Mouse (Mus musculus) limb, embryonic 15.5 days (tissue): ENCODE measurements around the gene Tlr5. TPM values are rescaled to one million over a fixed set of nuclear protein-coding genes. Genes with fewer than 3 reads are reported as not detected.

Experiments
- ATAC-seq: fragments of 200-750 bp; cut with Nextera tagmentation; 2 replicates; pipeline ENCODE4 v1.8.0; 2017; ENCODE audit warnings: low read depth, moderate TSS enrichment; ENCODE audit not compliant: insufficient number of reproducible peaks, low FRiP score, low TSS enrichment
- H3K27ac ChIP-seq: fragments of 300-500 bp; sonication (generic); 2 replicates; pipeline ENCODE4 v1.5.1; 2015; ENCODE audit warnings: moderate library complexity, mild to moderate bottlenecking, inconsistent platforms
- H3K27me3 ChIP-seq: fragments of 300-500 bp; sonication (generic); 2 replicates; pipeline ENCODE4 v1.6.1; 2015; ENCODE audit warnings: inconsistent platforms
- H3K36me3 ChIP-seq: fragments of 300-500 bp; sonication (generic); 2 replicates; pipeline ENCODE4 v1.6.1; 2015; ENCODE audit warnings: inconsistent platforms
- H3K4me1 ChIP-seq: fragments of 300-500 bp; sonication (generic); 2 replicates; pipeline ENCODE4 v1.6.1; 2015; ENCODE audit warnings: inconsistent platforms
- H3K4me2 ChIP-seq: fragments of 300-500 bp; sonication (generic); 2 replicates; pipeline ENCODE4 v1.6.1; 2015; ENCODE audit warnings: mild to moderate bottlenecking, inconsistent platforms
- H3K4me3 ChIP-seq: fragments of 300-500 bp; sonication (generic); 2 replicates; pipeline ENCODE4 v1.5.1; 2015; ENCODE audit warnings: mild to moderate bottlenecking, inconsistent platforms
- H3K9ac ChIP-seq: fragments of 300-500 bp; sonication (generic); 2 replicates; pipeline ENCODE4 v1.6.1; 2015; ENCODE audit warnings: inconsistent platforms
- H3K9me3 ChIP-seq: fragments of 300-500 bp; sonication (generic); 2 replicates; pipeline ENCODE4 v1.6.1; 2016; ENCODE audit warnings: inconsistent platforms
- WGBS: fragments of 180-500 bp; shearing (Covaris S2); methylation state at CpG from one replicate; pipeline ENCODE4 v1.1.7; 2015; 5-methylcytosine and 5-hydroxymethylcytosine counted together
- polyA plus RNA-seq: library from polyadenylated mRNA; unstranded; fragments of >200 nt; fragmentation: Nextera tagmentation; extraction: Ambion mirVana; gene quantifications from 2 replicates; pipeline ENCODE4 v1.2.1, GENCODE M21; 2015

Gene Tlr5
- polyA plus RNA-seq, 1 experiment from 2014 or later: 2.1 TPM

DNA sequence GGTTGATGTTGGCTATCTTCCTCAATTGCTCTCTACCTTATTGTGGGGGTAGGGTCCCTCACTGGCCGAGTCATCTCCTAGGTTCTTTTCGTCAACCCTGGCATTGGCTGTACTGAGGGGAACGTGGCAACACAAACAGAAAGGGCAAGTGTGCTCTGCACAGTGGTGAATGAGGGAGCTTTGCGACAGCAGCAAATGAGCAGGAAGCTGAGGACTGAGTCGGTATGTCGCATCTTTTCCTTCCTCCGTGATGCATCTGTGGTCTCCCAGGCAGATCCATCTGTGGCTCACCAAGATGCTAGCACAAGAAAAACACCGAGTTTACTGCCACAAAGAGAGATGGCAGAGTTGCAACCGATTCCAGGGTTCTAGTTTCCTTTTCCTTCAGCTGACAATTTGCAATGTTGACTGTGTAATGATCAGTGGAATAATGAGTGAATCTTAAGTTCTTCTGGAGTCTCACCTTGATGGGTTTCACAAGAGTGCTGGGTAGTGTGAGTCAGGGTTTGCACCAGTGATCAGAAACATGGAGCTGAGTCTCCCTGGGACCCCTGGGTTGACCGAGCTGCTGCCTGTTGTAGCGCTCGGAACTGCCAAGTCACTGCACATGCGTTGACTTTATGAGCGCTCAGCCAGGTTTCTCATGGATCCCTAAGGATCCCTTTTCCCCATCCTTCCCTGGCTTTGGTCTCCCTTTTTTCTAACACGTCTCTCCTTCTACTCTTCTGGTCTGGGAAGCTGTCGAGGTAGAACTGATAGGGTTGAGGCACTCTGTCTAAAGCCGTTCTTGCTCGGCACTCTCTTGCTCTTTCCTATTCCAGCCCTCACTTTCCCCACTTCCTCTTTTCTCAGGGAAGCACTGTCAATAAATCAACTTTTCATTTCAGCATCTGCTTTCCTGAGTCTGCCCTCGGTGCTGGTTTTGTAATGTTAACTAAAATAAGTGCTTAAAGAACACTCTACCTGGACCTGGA lies 26.4 kb upstream of the Tlr5 start:
- Histone ChIP-seq H3K27me3 (no peaks in the 10 kb centered on the region), H3K27ac (no peak overlapping the region), H3K4me1 (no peaks in the 10 kb centered on the region), H3K4me2 (no peak overlapping the region), H3K36me3 (no peaks in the 10 kb centered on the region), H3K4me3 (no peak overlapping the region), H3K9ac (no peak overlapping the region), H3K9me3 (no peaks in the 10 kb centered on the region)
- ATAC-seq: no peak
- WGBS: 69% methylated on average over 19 of the region's 19 CpGs

DNA sequence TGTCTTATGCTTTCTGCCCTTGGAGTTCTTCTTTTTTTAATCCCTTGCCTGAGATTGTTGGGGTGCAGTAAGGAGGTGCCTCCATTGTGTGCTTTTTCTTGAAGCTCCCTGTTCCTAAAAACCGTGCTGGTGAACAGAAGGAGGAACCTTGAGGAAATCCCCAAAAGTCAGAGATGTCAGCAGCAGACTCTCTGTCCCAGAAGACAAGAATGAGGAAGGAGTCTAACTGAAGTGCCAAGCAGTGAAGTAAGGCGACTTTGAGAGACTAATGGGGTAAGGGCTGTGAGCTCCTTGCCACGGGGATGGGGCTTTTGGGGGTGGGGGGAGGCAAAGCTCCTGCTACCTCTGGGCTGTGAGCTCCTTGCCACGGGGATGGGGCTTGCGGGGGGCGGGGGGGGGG lies 19.1 kb upstream of the Tlr5 start:
- Histone ChIP-seq H3K36me3 (no peaks in the 10 kb centered on the region), H3K9ac (no peak overlapping the region), H3K27me3 (no peaks in the 10 kb centered on the region), H3K9me3 (no peaks in the 10 kb centered on the region), H3K27ac (no peak overlapping the region), H3K4me2 (no peak overlapping the region), H3K4me1 (no peaks in the 10 kb centered on the region; the same call in 1 of the 2 replicates), H3K4me3 (no peak overlapping the region)
- no peak for ATAC-seq
- WGBS: 34% methylated on average over 6 of the region's 6 CpGs

DNA sequence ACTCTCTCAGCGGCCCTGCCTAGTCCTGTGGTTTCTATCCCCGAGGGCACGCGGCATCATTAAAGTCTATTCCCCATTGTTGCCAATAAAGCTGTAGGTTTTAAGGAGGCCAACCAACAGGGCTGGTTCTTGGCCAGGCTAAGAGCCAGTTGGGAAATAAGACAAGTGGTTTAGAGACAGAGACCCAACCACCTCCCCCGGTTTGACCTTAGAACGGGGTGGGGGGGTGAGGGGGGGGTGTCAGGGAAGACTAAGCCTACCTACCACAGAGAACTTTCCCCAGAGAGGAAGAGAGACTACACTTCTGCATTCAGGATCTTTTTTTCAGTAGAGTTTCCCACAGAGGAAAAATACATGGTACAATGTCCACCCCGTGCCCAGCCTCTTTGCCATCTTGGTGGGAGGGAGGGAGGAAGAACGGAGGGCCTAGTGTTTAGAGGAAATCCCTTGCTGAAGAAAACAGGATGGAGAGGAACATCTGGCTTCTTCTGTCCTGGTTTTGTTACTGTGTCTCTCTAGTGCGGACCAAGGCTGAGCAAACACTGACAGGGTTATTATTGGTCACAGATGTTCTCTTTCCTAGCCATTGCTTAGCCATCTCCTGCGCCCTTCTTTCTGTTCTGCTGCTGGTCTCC lies 17.0 kb upstream of the Tlr5 start:
- no peaks in the 10 kb centered on the region for H3K27me3 ChIP-seq
- no peaks in the 10 kb centered on the region for H3K36me3 ChIP-seq
- no peaks in the 10 kb centered on the region for H3K9me3 ChIP-seq
- H3K4me2 ChIP-seq: no peak overlapping the region
- 42% methylated on average over 10 of the region's 10 CpGs for WGBS
- H3K27ac ChIP-seq: no peak overlapping the region
- H3K9ac ChIP-seq: no peak overlapping the region
- no peaks in the 10 kb centered on the region; the same call in 1 of the 2 replicates for H3K4me1 ChIP-seq
- no peak for ATAC-seq
- no peak overlapping the region for H3K4me3 ChIP-seq

DNA sequence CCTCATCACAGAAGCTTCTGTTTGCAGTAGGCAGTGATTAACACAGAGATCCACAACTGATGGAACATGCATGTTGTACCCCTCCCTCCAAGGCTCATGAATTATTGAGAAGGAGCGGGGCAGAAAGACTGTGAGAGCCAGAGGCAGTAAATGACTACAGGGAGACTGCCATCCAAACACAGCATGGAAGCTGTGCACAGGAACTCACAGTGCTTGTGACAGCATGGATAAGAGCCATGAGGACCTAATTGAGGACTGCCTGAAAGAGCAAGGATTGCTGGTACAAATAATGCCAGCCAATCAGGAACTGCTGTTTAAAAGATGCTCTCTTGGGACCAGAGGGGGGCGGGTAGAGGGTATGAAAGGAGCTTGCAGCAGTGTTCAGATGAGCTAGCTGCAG lies 12.7 kb upstream of the Tlr5 start:
- H3K4me2 ChIP-seq: no peak overlapping the region
- no peaks in the 10 kb centered on the region for H3K36me3 ChIP-seq
- no peak for ATAC-seq
- no peak overlapping the region for H3K27ac ChIP-seq
- no peak overlapping the region for H3K4me3 ChIP-seq
- 62% methylated on average over 2 of the region's 2 CpGs for WGBS
- no peaks in the 10 kb centered on the region; the same call in 1 of the 2 replicates for H3K4me1 ChIP-seq
- no peak overlapping the region for H3K9ac ChIP-seq
- H3K27me3 ChIP-seq: no peaks in the 10 kb centered on the region
- H3K9me3 ChIP-seq: no peaks in the 10 kb centered on the region

DNA sequence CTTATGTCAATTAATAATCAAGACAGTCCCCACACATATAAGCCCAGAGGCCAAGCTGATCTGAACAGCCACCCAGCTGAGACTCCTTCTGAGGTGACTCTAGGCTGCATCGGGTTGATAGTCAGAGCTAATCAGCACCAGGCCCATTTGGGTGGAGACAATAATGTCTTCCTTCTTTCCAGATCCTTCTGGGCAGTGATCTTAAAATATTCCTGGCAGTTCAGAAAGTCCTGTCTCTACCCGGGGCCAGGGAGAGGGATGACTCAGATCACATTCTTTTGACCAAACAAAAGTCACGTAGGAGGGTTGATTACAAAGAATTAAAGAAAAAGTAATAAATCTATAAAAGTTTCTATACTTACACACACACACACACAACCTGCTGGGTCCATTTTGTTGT lies 10.7 kb upstream of the Tlr5 start:
- Histone ChIP-seq H3K27me3 (no peaks in the 10 kb centered on the region), H3K4me2 (no peak overlapping the region), H3K9me3 (no peaks in the 10 kb centered on the region), H3K27ac (no peak overlapping the region), H3K4me1 (no peaks in the 10 kb centered on the region), H3K36me3 (no peaks in the 10 kb centered on the region), H3K4me3 (no peak overlapping the region), H3K9ac (no peak overlapping the region)
- no peak for ATAC-seq
- 69% methylated on average over 3 of the region's 3 CpGs for WGBS

DNA sequence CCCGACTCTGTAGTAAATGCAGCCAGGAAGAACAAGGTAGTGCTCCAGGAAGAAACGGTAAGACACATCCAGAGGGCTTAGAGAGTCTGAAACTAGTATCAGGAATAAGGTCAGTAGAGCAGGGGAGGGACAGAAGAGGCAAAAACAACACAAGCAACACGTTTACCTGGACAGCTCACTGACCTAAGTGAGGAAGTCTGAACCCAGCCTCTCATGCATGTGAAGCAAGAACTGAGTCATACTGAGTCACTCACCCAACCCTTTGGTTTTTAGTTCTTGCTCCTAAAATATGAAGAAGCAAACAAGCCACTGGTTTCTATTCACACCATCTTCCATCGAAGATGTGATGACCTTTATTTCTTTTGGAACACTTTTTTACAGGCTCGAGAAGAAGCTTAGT lies 9.9 kb upstream of the Tlr5 start:
- no peaks in the 10 kb centered on the region for H3K9me3 ChIP-seq
- H3K9ac ChIP-seq: no peak overlapping the region
- no peak overlapping the region for H3K4me3 ChIP-seq
- no peak overlapping the region for H3K27ac ChIP-seq
- H3K27me3 ChIP-seq: no peaks in the 10 kb centered on the region
- no peaks in the 10 kb centered on the region for H3K4me1 ChIP-seq
- H3K4me2 ChIP-seq: no peak overlapping the region
- no peaks in the 10 kb centered on the region for H3K36me3 ChIP-seq
- WGBS: 70% methylated on average over 5 of the region's 5 CpGs
- no peak for ATAC-seq

DNA sequence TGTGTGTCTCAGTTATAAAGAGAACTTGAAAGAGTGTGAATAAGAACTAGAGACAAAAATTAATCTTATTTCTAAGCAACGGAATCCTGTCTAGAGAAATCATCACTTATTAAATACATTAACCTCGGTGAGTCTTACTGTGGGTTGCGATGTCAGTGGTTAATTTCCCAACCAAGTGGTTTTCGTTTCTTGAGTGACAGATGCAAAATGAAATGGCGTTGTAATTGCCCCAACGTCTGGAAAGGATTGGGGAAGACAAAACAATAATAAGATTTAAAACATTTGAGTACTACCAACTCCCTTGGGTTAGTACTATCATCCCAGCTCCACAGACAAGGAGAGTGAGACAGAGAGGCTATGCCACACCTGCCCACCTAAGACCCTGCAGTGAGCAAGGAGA lies 9.0 kb upstream of the Tlr5 start:
- Histone ChIP-seq H3K27ac (no peak overlapping the region), H3K4me3 (no peak overlapping the region), H3K9me3 (no peaks in the 10 kb centered on the region), H3K36me3 (no peaks in the 10 kb centered on the region), H3K4me1 (no peaks in the 10 kb centered on the region), H3K9ac (no peak overlapping the region), H3K4me2 (no peak overlapping the region), H3K27me3 (no peaks in the 10 kb centered on the region)
- ATAC-seq: no peak
- WGBS: 67% methylated on average over 6 of the region's 6 CpGs

DNA sequence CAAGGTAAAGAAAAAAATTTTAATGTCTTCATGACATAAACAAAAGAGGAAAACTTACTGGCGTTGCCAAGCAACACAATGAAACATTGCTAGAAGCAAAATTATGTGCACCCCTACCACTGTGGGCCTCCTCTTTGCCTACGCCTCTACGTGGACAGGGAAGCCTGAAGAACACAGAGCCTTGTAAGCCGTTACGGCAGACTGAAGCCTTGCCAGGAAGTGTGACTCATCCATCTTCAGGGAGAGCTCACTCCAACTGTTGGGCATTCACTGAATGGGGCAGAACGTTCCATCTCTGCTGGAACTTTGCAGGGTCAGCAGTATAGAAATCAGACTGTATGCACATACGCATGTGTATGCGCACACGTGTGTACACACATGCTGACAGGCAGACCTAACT lies 3.3 kb upstream of the Tlr5 start:
- H3K9ac ChIP-seq: no peak overlapping the region
- H3K4me2 ChIP-seq: no peak overlapping the region
- no peak overlapping the region for H3K4me3 ChIP-seq
- no peaks in the 10 kb centered on the region for H3K36me3 ChIP-seq
- WGBS: 49% methylated on average over 9 of the region's 9 CpGs
- no peaks in the 10 kb centered on the region for H3K27me3 ChIP-seq
- H3K4me1 ChIP-seq: peaks cover 38% of the 10 kb centered on the region
- H3K27ac ChIP-seq: no peak overlapping the region
- ATAC-seq: 0 out of 2 replicates have a peak, but pooled peaks have one; percentile 57
- H3K9me3 ChIP-seq: no peaks in the 10 kb centered on the region

DNA sequence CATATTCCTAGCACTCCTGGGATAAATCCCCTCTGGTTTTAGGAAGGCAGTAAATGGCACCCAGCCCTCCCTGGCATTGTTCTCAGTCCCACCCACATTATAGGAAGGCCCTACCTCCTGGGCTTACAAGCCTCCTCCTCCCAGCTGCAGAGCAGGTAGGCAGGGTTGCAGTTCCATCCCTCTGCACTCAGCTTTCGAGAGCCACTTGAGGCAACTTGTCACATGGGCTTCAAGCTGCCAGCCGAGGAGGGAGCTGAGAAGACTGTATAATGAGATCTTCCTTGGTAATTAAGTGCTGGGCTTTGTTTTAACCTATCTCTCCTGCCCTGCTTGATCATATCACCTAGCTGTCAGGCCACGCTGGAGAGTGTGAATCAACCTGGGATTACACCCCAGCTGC lies 1.4 kb upstream of the Tlr5 start:
- Histone ChIP-seq H3K4me3 (no peak overlapping the region), H3K36me3 (no peaks in the 10 kb centered on the region), H3K27me3 (no peaks in the 10 kb centered on the region), H3K4me1 (peaks cover 38% of the 10 kb centered on the region), H3K9ac (no peak overlapping the region), H3K27ac (no peak overlapping the region), H3K4me2 (no peak overlapping the region), H3K9me3 (no peaks in the 10 kb centered on the region)
- ATAC-seq: no peak
- 38% methylated on average over 3 of the region's 3 CpGs for WGBS

DNA sequence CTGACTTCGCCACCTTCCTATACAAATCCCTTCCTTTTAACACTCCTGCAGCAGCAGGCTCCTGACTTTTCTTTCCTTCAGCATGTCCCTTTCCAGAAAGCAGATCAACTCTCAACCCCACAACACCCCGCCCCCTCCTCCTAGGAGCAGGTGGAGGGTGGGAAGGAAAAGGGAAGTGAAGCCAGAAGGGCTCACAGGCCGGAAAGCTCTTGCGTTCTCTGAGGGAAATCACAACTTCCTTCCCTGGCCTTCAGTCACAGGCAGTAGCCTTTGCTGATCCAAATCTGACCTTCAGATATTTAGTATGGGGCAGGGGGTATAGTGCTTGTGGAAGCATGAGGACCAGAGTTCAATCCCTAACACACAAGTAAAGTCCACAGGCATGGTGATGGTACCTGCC lies 921 bp upstream of the Tlr5 start:
- no peak overlapping the region for H3K4me2 ChIP-seq
- H3K36me3 ChIP-seq: no peaks in the 10 kb centered on the region
- no peak overlapping the region for H3K9ac ChIP-seq
- WGBS: 71% methylated on average over 4 of the region's 4 CpGs
- H3K9me3 ChIP-seq: no peaks in the 10 kb centered on the region
- no peak overlapping the region for H3K27ac ChIP-seq
- no peaks in the 10 kb centered on the region for H3K27me3 ChIP-seq
- H3K4me1 ChIP-seq: peaks cover 41% of the 10 kb centered on the region
- no peak for ATAC-seq
- H3K4me3 ChIP-seq: no peak overlapping the region

DNA sequence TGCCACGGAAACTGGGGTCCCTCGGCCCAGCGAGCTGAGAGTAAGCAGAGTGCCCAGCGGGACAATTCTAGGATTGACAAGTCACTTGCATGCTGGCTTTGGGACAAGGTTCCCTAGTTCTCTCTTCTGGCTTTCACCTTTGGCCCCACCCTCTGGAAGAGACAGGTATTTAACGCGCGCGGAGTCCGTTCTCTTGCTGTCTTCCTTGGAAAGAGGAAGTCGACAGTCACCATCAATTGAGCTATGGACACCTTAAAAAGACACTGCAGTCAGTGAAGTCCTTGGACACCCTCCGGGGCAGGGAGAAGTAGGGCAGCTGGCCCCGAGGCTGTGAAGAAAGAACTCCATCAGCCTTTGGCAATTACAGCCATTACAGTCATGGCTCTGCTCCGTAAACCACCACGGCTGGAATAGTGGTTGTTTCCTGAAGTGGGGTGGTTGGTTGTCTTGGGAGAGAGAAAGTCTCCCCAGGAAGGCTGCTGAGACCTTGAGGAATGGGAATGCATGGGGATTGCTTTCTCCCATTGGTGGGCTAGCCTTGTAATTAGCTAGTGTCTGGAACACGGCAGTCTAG lies 546 bp downstream of the Tlr5 start:
- Histone ChIP-seq H3K9me3 (no peaks in the 10 kb centered on the region), H3K27me3 (no peaks in the 10 kb centered on the region), H3K4me1 (peaks cover 54% of the 10 kb centered on the region), H3K27ac (peak overlapping the region; percentile 54; the same call in 1 of the 2 replicates), H3K4me2 (peak overlapping the region; percentile 88), H3K4me3 (peak overlapping the region; percentile 51), H3K36me3 (no peaks in the 10 kb centered on the region), H3K9ac (peak overlapping the region; percentile 57; the same call in 1 of the 2 replicates)
- 8% methylated on average over 15 of the region's 15 CpGs for WGBS
- ATAC-seq: no peak
